Mouse (Mus musculus) hindbrain, embryonic 14.5 days (tissue): Measurements from ENCODE around the gene Mical2. TPM values are rescaled to one million over a fixed set of nuclear protein-coding genes. Genes with fewer than 3 reads are reported as not detected.

Experiments used
- ATAC-seq: fragments of 200-750 bp; cut with Nextera tagmentation; 2 replicates; pipeline ENCODE4 v1.8.0; 2017; ENCODE audit warnings: moderate number of reproducible peaks, mild to moderate bottlenecking, moderate TSS enrichment, moderate library complexity; ENCODE audit not compliant: low FRiP score
- DNase-seq: peaks from one replicate; pipeline ENCODE4 v3.0.0-alpha.2; 2015; ENCODE audit warnings: low spot score
- H3K27ac ChIP-seq: fragments of 300-500 bp; sonication (generic); 2 replicates; pipeline ENCODE4 v1.5.1; 2014; ENCODE audit warnings: mild to moderate bottlenecking, moderate library complexity
- H3K27me3 ChIP-seq: fragments of 300-500 bp; sonication (generic); 2 replicates; pipeline ENCODE4 v1.6.1; 2014; ENCODE audit warnings: mild to moderate bottlenecking, low read length, mixed read lengths; ENCODE audit not compliant: control insufficient read depth, insufficient read depth
- H3K36me3 ChIP-seq: fragments of 300-500 bp; sonication (generic); replicated peaks from 2 replicates; pipeline ENCODE4 v1.6.1; 2014; ENCODE audit not compliant: control insufficient read depth, insufficient read depth
- H3K4me1 ChIP-seq: fragments of 300-500 bp; sonication (generic); replicated peaks from 2 replicates; pipeline ENCODE4 v1.6.1; 2014; ENCODE audit warnings: antibody characterized with exemption, low read length, mixed read lengths; ENCODE audit not compliant: control insufficient read depth, insufficient read depth
- H3K4me2 ChIP-seq: fragments of 300-500 bp; sonication (generic); replicated peaks from 2 replicates; pipeline ENCODE4 v1.6.1; 2014; ENCODE audit warnings: mild to moderate bottlenecking, moderate library complexity
- H3K4me3 ChIP-seq: fragments of 300-500 bp; sonication (generic); replicated peaks from 2 replicates; pipeline ENCODE4 v1.5.1; 2014; ENCODE audit warnings: mild to moderate bottlenecking, low read length
- H3K9ac ChIP-seq: fragments of 300-500 bp; sonication (generic); 2 replicates; pipeline ENCODE4 v1.6.1; 2014
- H3K9me3 ChIP-seq: fragments of 300-500 bp; sonication (generic); 2 replicates; pipeline ENCODE4 v1.6.1; 2016; ENCODE audit warnings: low read length; ENCODE audit not compliant: control insufficient read depth
- WGBS: fragments of 180-500 bp; shearing (Covaris S2); extraction: QIAGEN DNeasy Blood & Tissue Kit; methylation state at CpG from one replicate; pipeline ENCODE4 v1.1.7; 2014; 5-methylcytosine and 5-hydroxymethylcytosine counted together
- polyA plus RNA-seq: library from polyadenylated mRNA; unstranded; fragments of >200 nt; fragmentation: Nextera tagmentation; extraction: Ambion mirVana; gene quantifications from 2 replicates; pipeline ENCODE4 v1.2.1, GENCODE M21; 2014

The Mical2 gene
- polyA plus RNA-seq, 1 experiment from 2014 or later = 4.0 TPM

DNA sequence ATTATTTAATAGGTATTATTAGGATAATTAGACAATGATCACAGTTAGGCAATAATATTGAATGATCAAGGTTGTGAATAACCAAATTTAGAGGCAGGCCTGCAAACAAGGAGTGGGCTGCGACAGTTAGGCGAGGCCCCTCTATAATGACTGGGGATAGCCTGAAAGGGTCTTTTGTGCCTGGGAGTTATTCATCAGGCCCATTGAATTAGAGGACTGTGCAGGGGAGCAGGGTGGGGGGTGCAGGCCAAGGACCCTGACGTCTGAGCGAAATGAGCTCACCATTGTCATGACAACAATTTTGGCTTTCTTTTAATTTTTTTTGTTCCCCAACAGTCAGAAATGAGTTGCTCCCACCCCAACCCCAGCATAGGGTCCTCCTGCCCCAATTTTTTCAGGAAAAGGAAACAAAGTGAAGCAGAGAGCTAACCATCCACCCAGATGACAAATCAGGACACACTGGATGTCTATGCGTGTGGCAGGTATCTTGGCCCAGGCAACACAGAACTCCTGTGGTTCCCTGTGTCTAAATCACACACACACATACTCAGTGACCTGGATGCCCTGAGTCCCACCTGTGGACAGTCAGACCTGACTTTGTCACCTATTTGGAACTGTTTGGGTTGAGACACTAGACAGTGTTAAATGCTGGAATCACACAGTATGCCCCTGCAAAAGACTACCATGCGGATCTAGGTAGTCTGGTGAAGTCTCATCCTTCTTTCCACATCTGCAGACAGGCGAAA lies 173.9 kb downstream of the Mical2 start:
- DNase-seq = no peak
- Histone ChIP-seq H3K27me3 (no peaks in the 10 kb centered on the region), H3K27ac (no peak overlapping the region), H3K9me3 (no peaks in the 10 kb centered on the region), H3K36me3 (no peaks in the 10 kb centered on the region), H3K9ac (no peak overlapping the region), H3K4me1 (no peaks in the 10 kb centered on the region), H3K4me2 (no peak overlapping the region), H3K4me3 (no peak overlapping the region)
- WGBS = 30% methylated on average over 7 of the region's 7 CpGs
- peak; percentile 60; the same call in 1 of the 2 replicates for ATAC-seq

DNA sequence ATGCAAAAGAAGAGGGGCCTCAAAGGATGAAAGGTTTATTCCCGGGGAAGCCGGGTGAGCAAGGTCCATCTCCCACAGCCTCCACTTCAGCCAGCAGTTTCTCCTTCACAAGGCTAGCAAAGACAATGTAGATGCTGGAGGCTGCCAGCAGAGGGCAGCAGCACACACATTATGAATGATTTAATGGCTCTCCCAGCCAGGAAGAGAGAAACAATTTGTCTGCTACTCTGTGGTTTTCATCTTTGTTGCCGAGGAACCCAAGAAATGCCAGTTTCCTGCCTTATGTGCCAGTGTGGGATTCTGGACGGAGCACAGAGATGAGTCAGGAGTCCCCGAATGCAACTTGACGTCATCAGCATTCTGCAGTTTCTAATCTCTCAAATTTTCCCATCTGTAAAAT lies 174.5 kb downstream of the Mical2 start:
- Histone ChIP-seq H3K4me1 (no peaks in the 10 kb centered on the region), H3K9ac (no peak overlapping the region), H3K36me3 (no peaks in the 10 kb centered on the region), H3K27ac (no peak overlapping the region), H3K4me2 (no peak overlapping the region), H3K9me3 (no peaks in the 10 kb centered on the region), H3K27me3 (no peaks in the 10 kb centered on the region), H3K4me3 (no peak overlapping the region)
- DNase-seq = peak; percentile 91
- ATAC-seq = peak; percentile 40; the same call in 1 of the 2 replicates
- WGBS = 46% methylated on average over 6 of the region's 6 CpGs

DNA sequence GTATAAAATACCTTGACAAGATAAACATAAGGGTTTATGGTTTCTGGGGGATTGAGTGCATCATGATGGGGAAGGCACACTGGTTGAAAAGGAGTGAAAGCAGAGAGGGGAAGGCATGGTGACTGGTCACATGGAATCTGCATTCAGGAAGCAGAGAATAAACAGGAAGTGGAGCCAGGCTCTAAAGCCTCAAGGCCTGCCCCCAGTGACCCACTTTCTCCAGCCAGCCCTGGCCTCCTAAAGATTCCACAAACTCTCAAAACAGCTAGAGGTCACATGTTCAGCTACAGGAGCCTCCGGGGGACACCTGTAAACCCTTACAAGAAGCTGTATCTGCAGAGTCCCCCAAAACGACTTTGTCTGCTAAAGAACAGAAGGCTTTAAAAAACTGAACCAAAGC lies 179.4 kb downstream of the Mical2 start:
- Histone ChIP-seq H3K4me2 (no peak overlapping the region), H3K36me3 (no peaks in the 10 kb centered on the region), H3K4me3 (no peak overlapping the region), H3K27ac (no peak overlapping the region), H3K27me3 (no peaks in the 10 kb centered on the region), H3K9ac (no peak overlapping the region), H3K9me3 (no peaks in the 10 kb centered on the region), H3K4me1 (0 out of 2 replicates have a peak, but pooled peaks cover 3% of the 10 kb centered on the region)
- 77% methylated on average over 2 of the region's 2 CpGs for WGBS
- ATAC-seq (no peak), DNase-seq (no peak)

DNA sequence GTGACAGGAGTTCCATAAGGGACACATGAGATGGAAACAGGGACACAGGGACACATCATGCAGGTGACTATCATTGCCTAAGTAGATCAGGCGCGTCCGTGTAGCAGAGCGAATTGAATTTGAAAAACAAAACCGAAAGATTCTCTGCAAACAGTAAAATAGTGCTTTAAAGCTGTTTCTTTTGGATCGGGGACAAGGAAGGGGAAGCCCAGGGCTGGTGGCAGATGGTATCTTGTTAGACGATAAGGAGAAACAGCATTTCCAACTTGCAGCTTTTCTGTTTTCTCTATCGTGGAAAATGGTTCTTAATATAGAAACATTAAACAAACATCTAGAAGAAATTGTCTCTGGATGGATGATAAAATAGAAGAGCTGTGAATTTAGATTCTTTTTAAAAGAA lies 179.9 kb downstream of the Mical2 start:
- Histone ChIP-seq H3K4me3 (no peak overlapping the region), H3K9ac (no peak overlapping the region), H3K27me3 (no peaks in the 10 kb centered on the region), H3K4me2 (no peak overlapping the region), H3K27ac (no peak overlapping the region), H3K4me1 (0 out of 2 replicates have a peak, but pooled peaks cover 3% of the 10 kb centered on the region), H3K36me3 (no peaks in the 10 kb centered on the region), H3K9me3 (no peaks in the 10 kb centered on the region)
- DNase-seq (no peak), ATAC-seq (no peak)
- 85% methylated on average over 8 of the region's 8 CpGs for WGBS

DNA sequence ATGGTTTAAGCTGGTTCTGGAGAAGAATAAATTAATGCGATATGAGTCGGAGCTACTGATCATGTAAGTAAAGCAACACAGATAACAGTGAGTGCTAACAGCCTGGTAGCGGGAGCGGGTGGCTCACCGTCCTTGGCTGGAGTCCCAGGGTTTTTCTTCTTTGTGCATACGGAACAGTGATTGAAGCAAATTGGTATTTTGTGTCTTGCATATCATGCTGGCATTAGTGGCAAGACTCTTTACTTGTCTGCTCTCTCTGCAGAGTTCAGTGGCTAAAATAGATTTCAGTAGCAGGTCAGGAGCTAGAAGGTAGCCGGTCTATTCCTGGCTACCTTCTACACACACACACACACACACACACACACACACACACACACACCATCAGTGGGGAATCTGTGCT lies 181.9 kb downstream of the Mical2 start:
- H3K4me1 ChIP-seq = 0 out of 2 replicates have a peak, but pooled peaks cover 3% of the 10 kb centered on the region
- no peaks in the 10 kb centered on the region for H3K27me3 ChIP-seq
- H3K36me3 ChIP-seq = no peaks in the 10 kb centered on the region
- no peaks in the 10 kb centered on the region for H3K9me3 ChIP-seq
- 48% methylated on average over 7 of the region's 7 CpGs for WGBS
- peak overlapping the region; percentile 21; the same call in 1 of the 2 replicates for H3K27ac ChIP-seq
- no peak overlapping the region for H3K4me2 ChIP-seq
- DNase-seq = no peak
- no peak for ATAC-seq
- H3K9ac ChIP-seq = no peak overlapping the region
- no peak overlapping the region for H3K4me3 ChIP-seq

DNA sequence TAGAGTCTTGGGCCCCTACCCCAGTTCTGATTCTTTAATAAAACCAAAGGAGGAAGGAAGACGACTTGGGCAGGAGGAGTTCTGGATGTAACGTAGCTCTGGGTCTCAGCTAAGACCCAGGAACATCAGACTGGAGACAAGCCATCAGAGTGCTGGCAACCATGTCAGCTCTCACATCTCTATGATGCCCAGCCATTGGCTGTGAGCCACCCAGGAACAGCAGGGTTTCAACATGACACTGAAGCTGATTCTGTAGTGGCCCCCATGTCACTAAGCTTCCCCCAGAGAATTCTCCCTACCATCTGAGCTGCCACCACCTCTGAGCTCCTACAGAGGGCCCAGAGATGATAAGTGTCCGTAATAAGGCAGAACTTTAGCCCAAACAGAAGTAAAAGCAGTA lies 184.3 kb downstream of the Mical2 start:
- WGBS = 83% methylated on average over 3 of the region's 3 CpGs
- no peak for DNase-seq
- Histone ChIP-seq H3K9ac (no peak overlapping the region), H3K4me3 (no peak overlapping the region), H3K27ac (no peak overlapping the region), H3K9me3 (no peaks in the 10 kb centered on the region), H3K36me3 (no peaks in the 10 kb centered on the region), H3K27me3 (no peaks in the 10 kb centered on the region), H3K4me2 (no peak overlapping the region), H3K4me1 (0 out of 2 replicates have a peak, but pooled peaks cover 3% of the 10 kb centered on the region)
- no peak for ATAC-seq

DNA sequence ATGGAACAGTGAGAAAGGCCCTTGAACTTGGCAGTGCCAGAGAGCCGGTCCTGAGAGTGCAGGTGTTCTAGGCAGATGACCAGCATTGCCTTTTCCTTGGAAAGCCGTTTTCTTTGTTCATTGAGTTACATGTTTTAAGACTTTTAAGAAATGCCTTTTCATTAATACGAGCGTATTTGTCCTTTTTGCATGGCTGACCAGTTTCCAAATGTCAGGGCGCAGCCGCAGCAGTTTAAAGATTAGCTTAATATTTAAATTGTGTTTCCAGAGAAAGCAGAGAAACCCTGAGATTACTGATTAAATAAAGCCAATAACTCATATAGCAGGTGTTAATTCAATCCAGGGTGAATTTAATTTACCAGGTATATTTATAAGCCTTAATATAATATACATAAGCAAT lies 187.6 kb downstream of the Mical2 start:
- H3K36me3 ChIP-seq = no peaks in the 10 kb centered on the region
- no peak for ATAC-seq
- WGBS = 73% methylated on average over 6 of the region's 6 CpGs
- peaks cover 10% of the 10 kb centered on the region for H3K4me1 ChIP-seq
- H3K4me3 ChIP-seq = no peak overlapping the region
- no peaks in the 10 kb centered on the region for H3K9me3 ChIP-seq
- no peak overlapping the region for H3K9ac ChIP-seq
- no peak for DNase-seq
- no peak overlapping the region for H3K27ac ChIP-seq
- no peak overlapping the region for H3K4me2 ChIP-seq
- no peaks in the 10 kb centered on the region for H3K27me3 ChIP-seq

DNA sequence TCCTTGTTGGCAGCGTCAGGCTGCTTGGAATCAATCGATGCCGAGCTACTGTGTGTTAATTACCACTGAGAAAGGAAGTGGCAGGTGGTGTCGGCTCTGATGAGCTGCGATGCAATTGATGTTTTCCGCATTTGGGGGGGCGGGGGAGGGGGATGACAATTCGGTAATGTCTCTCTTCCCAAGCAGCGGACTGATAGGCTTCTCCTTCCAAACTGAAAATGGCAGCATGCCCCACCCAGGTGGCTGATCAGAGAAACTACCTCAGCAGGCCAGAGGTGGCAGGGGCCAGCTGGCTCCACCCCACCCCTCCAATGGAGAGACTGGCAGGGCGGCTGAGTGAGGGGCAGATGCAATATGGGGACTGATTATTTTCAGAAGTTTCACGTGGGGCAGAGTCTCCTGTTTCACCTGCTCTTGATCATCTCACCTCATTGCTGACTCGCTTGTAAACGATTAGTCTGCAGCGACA lies 190.4 kb downstream of the Mical2 start:
- Histone ChIP-seq H3K4me1 (peaks cover 10% of the 10 kb centered on the region), H3K4me3 (no peak overlapping the region), H3K9ac (0 out of 2 replicates have a peak overlapping the region, but pooled peaks have one; percentile 0), H3K9me3 (no peaks in the 10 kb centered on the region), H3K4me2 (peak overlapping the region; percentile 35), H3K27ac (no peak overlapping the region), H3K27me3 (no peaks in the 10 kb centered on the region), H3K36me3 (no peaks in the 10 kb centered on the region)
- WGBS = 13% methylated on average over 14 of the region's 14 CpGs
- ATAC-seq (peak; percentile 21; the same call in 1 of the 2 replicates), DNase-seq (no peak)

DNA sequence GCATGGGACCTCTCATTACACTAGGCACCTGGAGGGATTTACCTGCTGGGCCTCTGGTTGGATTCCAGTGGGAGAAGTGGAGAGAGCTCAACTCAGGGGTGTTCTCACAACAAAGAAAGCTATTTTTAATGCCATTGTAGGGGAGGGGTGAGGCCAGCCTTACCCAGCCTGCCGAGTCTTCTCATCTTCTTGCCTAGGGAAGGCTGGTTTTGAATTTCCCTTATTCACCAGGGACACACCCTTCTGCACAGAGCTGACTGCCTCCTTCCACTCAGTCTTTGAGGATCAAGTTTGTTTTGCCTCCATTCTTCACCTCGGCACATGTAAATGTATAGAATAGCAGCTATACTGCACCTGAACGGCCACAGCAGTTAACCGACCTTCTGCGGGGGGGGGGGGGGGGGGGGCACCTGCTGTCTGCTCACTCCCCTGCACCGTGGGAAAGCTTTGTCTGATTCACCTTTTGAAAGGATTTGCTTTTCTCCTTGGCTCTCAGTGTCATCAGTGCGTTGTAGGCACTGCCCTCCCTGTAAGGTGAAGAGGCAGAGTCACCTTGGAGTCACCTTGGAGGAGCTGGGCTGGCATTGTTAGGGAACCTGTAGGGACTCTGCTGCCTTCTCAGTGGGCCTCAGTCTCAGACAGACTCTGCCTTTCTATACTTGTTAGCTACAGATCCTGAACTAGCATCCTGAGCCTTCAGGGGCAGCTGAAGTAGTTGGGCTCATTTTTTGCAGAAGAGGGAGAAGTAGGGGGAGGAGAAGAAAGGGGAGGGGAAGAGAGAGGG lies 191.3 kb downstream of the Mical2 start:
- DNase-seq (no peak), ATAC-seq (no peak)
- WGBS = 16% methylated on average over 7 of the region's 7 CpGs
- H3K27ac ChIP-seq = no peak overlapping the region
- H3K9me3 ChIP-seq = no peaks in the 10 kb centered on the region
- H3K4me3 ChIP-seq = no peak overlapping the region
- H3K4me1 ChIP-seq = peaks cover 10% of the 10 kb centered on the region
- H3K9ac ChIP-seq = no peak overlapping the region
- 0 out of 2 replicates have a peak overlapping the region, but pooled peaks have one; percentile 35 for H3K4me2 ChIP-seq
- no peaks in the 10 kb centered on the region for H3K36me3 ChIP-seq
- H3K27me3 ChIP-seq = no peaks in the 10 kb centered on the region
